Mouse (Mus musculus) midbrain, embryonic 14.5 days (tissue): ENCODE measurements at regions not wholly inside any gene's neighbourhood (a gene's known extent, or its start where the extent isn't known, plus 50 kb on each side); places are given as distances from the start of the nearest gene placed in this dataset.

ENCODE experiments used
- ATAC-seq: fragments of 200-750 bp; cut with Nextera tagmentation; 2 replicates; pipeline ENCODE4 v1.8.0; 2017; ENCODE audit warnings: moderate number of reproducible peaks, moderate library complexity; ENCODE audit not compliant: low FRiP score, low TSS enrichment
- DNase-seq: peaks from one replicate; pipeline ENCODE4 v3.0.0-alpha.2; 2015
- H3K27ac ChIP-seq: fragments of 300-500 bp; sonication (generic); replicated peaks from 2 replicates; pipeline ENCODE4 v1.5.1; 2014; ENCODE audit warnings: mild to moderate bottlenecking, low read depth, low read length, moderate library complexity
- H3K27me3 ChIP-seq: fragments of 300-500 bp; sonication (generic); 2 replicates; pipeline ENCODE4 v1.6.1; 2014; ENCODE audit warnings: low read length, control low read depth, mixed read lengths; ENCODE audit not compliant: control insufficient read depth, insufficient read depth
- H3K36me3 ChIP-seq: fragments of 300-500 bp; sonication (generic); 2 replicates; pipeline ENCODE4 v1.6.1; 2014; ENCODE audit warnings: low read length, control low read depth; ENCODE audit not compliant: control insufficient read depth, insufficient read depth
- H3K4me1 ChIP-seq: fragments of 300-500 bp; sonication (generic); 2 replicates; pipeline ENCODE4 v1.6.1; 2014; ENCODE audit warnings: mild to moderate bottlenecking, antibody characterized with exemption, low read length, control low read depth; ENCODE audit not compliant: control insufficient read depth, insufficient read depth
- H3K4me2 ChIP-seq: fragments of 300-500 bp; sonication (generic); 2 replicates; pipeline ENCODE4 v1.6.1; 2014; ENCODE audit warnings: mild to moderate bottlenecking, low read length, moderate library complexity
- H3K4me3 ChIP-seq: fragments of 300-500 bp; sonication (generic); replicated peaks from 2 replicates; pipeline ENCODE4 v1.5.1; 2014; ENCODE audit warnings: low read depth, low read length
- H3K9ac ChIP-seq: fragments of 300-500 bp; sonication (generic); replicated peaks from 2 replicates; pipeline ENCODE4 v1.6.1; 2014; ENCODE audit warnings: mild to moderate bottlenecking, low read length, moderate library complexity
- H3K9me3 ChIP-seq: fragments of 300-500 bp; sonication (generic); 2 replicates; pipeline ENCODE4 v1.6.1; 2016; ENCODE audit warnings: low read length, control low read depth, mixed read lengths; ENCODE audit not compliant: control insufficient read depth
- WGBS: fragments of 180-500 bp; shearing (Covaris S2); extraction: QIAGEN DNeasy Blood & Tissue Kit; methylation state at CpG from one replicate; pipeline ENCODE4 v1.1.7; 2014; 5-methylcytosine and 5-hydroxymethylcytosine counted together

DNA sequence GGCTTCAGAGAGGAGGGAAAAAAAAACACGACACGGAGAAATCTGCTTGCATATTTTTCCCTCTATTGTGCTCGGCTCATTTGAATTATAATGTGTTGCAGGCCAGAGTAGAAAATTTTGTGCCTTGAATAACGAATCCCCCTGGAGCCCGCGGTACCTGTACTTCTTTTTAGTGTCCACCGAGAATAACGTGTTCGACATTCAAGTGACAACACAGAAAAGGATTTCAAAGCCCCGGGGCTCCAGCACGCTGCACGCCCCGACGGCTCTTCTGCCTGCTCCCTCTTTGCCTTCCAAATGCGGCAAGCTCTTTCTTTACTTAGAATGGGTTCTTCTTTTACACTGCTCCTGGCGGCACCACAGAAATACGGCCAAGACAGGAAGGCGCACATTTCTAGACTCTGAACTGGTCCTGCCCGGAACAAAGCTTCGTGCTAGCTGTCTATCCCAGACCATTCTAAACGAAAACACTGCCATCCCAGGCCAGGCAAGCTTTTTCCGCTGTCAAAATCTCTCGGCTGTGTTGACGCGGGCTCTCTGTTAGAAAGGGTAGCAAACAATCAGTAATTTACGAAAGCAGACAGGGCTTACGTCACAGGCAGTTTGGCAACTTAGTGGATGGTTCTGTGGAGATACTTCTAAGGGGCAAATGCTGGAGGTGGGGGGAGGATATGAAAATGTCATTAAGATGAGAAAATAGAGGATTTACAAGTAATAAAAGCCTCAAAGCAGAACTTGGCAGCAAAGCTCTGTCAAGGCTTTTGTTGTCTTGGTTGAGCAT, 398.2 kb upstream of the Smim15 start:
- H3K36me3 ChIP-seq, result no peaks in the 10 kb centered on the region
- no peaks in the 10 kb centered on the region for H3K9me3 ChIP-seq
- WGBS, result 1% methylated on average over 27 of the region's 27 CpGs
- peak overlapping the region; percentile 88 for H3K27ac ChIP-seq
- peak; percentile 71 for ATAC-seq
- DNase-seq, result peak; percentile 82
- H3K9ac ChIP-seq, result peak overlapping the region; percentile 60
- H3K4me1 ChIP-seq, result peaks cover 24% of the 10 kb centered on the region
- peak overlapping the region; percentile 69 for H3K4me2 ChIP-seq
- H3K4me3 ChIP-seq, result peak overlapping the region; percentile 35
- no peaks in the 10 kb centered on the region for H3K27me3 ChIP-seq

DNA sequence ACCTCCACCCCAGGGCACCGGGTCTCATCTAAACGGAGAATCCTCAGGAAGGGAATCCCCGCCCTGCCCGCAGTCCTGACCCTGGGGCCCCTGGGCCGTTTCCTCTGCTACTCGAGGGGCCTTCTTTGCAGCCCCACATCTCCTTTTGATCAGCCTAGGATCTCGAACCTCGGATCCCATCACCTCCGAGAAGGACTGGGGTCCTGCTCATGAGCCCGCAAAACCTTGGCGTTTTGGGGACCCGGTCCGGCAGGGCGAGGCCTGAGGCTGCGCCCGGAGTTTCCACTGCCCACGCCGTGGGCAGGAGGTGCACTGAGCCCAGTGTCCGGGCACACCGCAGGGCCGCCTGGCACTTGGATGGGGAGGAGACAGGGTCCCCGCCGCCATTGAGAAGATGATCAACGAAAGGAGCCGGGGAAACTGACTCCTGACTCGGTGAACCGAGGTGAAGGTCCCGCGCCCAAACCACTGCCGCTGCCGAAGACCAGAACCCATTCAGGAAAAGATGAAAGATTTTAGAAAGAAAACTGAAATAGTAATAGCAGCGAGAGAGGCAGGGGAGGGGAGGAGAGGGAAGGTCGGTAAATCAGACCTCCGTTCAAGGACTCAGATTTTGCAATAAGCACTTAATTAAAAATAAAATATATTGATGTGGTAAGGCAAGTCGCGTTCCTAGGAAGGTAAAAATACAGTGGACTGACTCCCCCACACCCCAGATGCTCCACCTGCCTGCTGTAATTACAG, 399.0 kb upstream of the Smim15 start:
- WGBS, result 5% methylated on average over 36 of the region's 36 CpGs
- Histone ChIP-seq H3K4me2 (peak overlapping the region; percentile 69), H3K27ac (peak overlapping the region; percentile 88), H3K4me1 (peaks cover 24% of the 10 kb centered on the region), H3K4me3 (peak overlapping the region; percentile 35), H3K9ac (peak overlapping the region; percentile 60), H3K27me3 (no peaks in the 10 kb centered on the region), H3K9me3 (no peaks in the 10 kb centered on the region), H3K36me3 (no peaks in the 10 kb centered on the region)
- DNase-seq (peak; percentile 56), ATAC-seq (no peak)

DNA sequence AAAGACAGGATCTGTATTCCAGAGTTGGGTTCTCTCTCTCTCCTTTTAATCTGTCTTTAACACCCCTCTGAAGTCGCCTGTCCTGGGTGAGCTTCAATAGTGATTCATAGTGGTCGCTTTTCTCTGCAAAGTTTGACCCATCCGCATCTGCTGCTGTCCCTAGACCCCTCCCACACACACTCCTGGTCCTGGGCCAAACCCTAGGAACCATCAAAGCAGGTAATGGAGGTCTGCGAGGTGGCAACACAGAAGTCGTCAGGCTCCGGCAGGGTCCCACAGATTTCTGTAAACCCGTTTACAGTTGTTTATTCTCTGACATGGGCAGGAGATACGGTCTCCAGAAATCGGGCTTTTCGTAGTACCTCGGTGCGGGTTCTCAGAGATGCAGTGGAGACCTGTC, 399.5 kb upstream of the Smim15 start:
- Histone ChIP-seq H3K36me3 (no peaks in the 10 kb centered on the region), H3K4me3 (peak overlapping the region; percentile 35), H3K27me3 (no peaks in the 10 kb centered on the region), H3K4me2 (peak overlapping the region; percentile 69), H3K4me1 (peaks cover 24% of the 10 kb centered on the region), H3K9ac (0 out of 2 replicates have a peak overlapping the region, but pooled peaks have one; percentile 60), H3K27ac (peak overlapping the region; percentile 88; the same call in 1 of the 2 replicates), H3K9me3 (no peaks in the 10 kb centered on the region)
- ATAC-seq (no peak), DNase-seq (no peak)
- 51% methylated on average over 12 of the region's 12 CpGs for WGBS

DNA sequence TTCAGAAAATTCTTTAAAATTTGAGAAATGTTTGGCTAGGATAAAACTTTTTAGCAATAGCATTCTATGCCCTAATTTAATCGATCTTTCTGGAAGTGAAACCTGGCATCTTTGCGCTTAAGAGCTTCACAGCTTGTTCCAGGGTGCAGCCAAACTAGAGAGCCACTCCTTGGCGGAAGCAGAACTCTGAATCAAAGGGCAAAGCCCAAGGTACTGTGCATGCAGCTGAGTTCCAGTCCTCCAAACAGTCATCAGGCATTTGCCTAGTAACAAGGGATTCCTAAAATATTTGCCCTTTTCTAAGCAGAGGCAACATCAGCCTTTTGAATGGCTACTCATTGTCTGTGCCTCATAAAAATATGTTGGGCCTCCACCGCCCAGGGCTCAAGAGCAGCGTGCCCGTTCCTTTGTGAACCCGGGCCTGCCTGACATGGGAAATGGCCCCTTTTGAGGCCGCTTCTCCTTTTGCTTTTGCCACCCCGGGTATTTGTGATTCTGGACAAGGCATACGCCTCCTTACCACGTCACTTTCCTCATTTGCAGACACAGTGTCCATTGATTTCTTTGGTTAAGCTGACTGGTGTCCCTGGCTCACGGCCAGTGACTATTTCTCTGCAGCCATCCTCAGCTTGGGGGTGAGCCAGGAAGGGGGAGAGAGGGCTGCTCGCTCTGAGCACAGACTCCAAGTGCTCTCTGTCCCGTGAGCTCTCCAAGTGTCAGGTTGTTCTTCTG, 402.2 kb upstream of the Smim15 start:
- Histone ChIP-seq H3K4me1 (peaks cover 24% of the 10 kb centered on the region), H3K4me3 (no peak overlapping the region), H3K9ac (no peak overlapping the region), H3K27ac (peak overlapping the region; percentile 68), H3K4me2 (no peak overlapping the region), H3K36me3 (no peaks in the 10 kb centered on the region), H3K9me3 (no peaks in the 10 kb centered on the region), H3K27me3 (no peaks in the 10 kb centered on the region)
- 25% methylated on average over 14 of the region's 14 CpGs for WGBS
- DNase-seq (peak; percentile 81), ATAC-seq (peak; percentile 63)

DNA sequence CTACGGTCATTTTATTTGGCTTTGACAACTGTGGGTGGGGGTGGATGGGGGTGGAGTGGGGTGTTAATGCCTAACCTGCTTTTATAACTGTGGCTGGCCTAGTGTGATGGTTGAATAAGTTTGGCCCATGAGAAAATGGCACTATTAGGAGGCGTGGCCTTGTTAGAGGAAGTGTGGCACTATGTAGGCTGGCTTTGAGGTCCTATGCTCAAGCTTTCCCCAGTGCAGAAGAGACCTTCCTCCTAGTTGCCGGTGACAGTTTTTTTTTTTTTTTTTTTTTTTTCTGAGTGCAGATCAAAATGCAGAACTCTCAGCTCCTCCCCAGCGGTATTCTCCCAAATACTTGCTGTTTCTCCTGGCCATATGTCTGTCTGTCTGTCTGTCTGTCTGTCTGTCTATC, 404.6 kb upstream of the Smim15 start:
- ATAC-seq (no peak), DNase-seq (no peak)
- peaks cover 15% of the 10 kb centered on the region for H3K4me1 ChIP-seq
- no peaks in the 10 kb centered on the region for H3K27me3 ChIP-seq
- H3K36me3 ChIP-seq, result no peaks in the 10 kb centered on the region
- no peak overlapping the region for H3K27ac ChIP-seq
- H3K4me3 ChIP-seq, result no peak overlapping the region
- no peaks in the 10 kb centered on the region for H3K9me3 ChIP-seq
- no peak overlapping the region for H3K4me2 ChIP-seq
- H3K9ac ChIP-seq, result no peak overlapping the region
- 92% methylated on average over 4 of the region's 4 CpGs for WGBS

DNA sequence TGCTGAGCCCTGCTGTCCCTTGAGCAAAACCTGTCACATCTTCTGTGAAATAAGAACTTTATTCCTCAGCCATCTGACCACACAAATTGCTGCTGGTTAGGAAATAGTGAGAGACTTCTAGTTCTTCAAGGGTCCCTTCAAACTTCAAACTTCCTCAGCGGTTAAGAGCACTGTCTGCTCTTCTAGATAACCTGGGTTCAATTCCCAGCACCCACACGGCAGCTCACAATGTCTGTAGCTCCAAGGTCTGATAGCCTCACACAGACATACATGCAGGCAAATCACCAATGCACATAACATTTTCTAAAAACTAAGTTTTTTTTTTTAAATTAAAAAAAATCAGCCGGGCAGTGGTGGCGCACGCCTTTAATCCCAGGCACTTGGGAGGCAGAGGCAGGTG, 407.0 kb upstream of the Smim15 start:
- 96% methylated on average over 5 of the region's 5 CpGs for WGBS
- Histone ChIP-seq H3K27me3 (no peaks in the 10 kb centered on the region), H3K4me1 (peaks cover 14% of the 10 kb centered on the region), H3K27ac (no peak overlapping the region), H3K9me3 (no peaks in the 10 kb centered on the region), H3K9ac (no peak overlapping the region), H3K4me3 (no peak overlapping the region), H3K36me3 (no peaks in the 10 kb centered on the region), H3K4me2 (no peak overlapping the region)
- DNase-seq, result no peak
- ATAC-seq, result no peak

DNA sequence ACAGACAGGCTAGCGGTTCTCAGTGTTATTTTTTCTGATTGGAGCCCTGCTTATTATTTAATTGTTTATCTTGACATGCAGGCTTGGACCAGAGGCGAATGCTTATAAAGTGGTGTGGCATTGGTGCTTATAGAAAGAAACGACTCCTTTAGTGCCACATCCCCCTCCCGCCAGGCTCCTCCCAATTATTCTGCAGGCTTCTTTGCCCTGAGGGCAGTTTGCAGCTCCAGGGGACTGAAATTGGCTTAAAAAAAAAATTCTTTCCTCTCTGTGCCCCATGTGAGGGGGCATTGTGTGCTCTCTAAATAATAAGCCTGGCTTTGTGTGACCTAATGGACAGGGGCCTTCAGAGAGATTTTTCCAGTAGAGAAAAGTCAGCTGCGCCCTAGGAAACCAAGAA, 409.1 kb upstream of the Smim15 start:
- Histone ChIP-seq H3K27me3 (no peaks in the 10 kb centered on the region), H3K4me2 (no peak overlapping the region), H3K4me1 (peaks cover 8% of the 10 kb centered on the region), H3K27ac (no peak overlapping the region), H3K36me3 (no peaks in the 10 kb centered on the region), H3K4me3 (no peak overlapping the region), H3K9ac (no peak overlapping the region; the same call in 1 of the 2 replicates), H3K9me3 (no peaks in the 10 kb centered on the region)
- WGBS, result 27% methylated on average over 5 of the region's 5 CpGs
- ATAC-seq (peak; percentile 43; the same call in 1 of the 2 replicates), DNase-seq (peak; percentile 67)

DNA sequence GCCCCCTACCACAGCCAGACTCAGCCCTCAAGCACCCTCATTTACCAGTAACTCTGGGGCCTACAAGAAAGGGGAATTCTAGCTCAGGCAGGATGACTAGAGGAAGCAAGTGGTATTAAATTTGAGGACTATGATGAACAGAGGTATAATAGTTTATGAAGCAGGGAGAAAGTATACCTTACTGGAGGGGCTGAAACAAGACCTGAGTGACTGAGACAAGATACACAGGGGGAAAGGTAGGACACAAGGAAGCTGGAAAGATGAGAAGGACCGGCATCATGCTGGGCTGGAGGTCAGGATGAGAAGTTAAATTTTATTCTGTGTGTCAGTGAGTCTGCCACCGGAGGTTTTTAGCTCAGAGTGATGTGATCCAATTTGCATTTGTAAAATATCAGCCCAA, 417.2 kb upstream of the Smim15 start:
- WGBS, result 72% methylated on average over 2 of the region's 2 CpGs
- no peaks in the 10 kb centered on the region for H3K9me3 ChIP-seq
- DNase-seq (no peak), ATAC-seq (no peak)
- no peaks in the 10 kb centered on the region for H3K36me3 ChIP-seq
- H3K9ac ChIP-seq, result no peak overlapping the region
- H3K4me1 ChIP-seq, result no peaks in the 10 kb centered on the region
- H3K27ac ChIP-seq, result no peak overlapping the region
- no peak overlapping the region for H3K4me3 ChIP-seq
- H3K27me3 ChIP-seq, result no peaks in the 10 kb centered on the region
- H3K4me2 ChIP-seq, result no peak overlapping the region
